Mouse (Mus musculus): ENCODE measurements around the gene Cry1. TPM values are rescaled to one million over a fixed set of nuclear protein-coding genes. Genes with fewer than 3 reads are reported as not detected.

Gene Cry1
- polyA plus RNA-seq, 2 experiments = 18.2 to 32.3 TPM

GRCm38 (mm10) chr10:85193321-85193720 lies 8.5 kb upstream of the Cry1 start:
- no peaks in the 10 kb centered on the region for H3K9me3 ChIP-seq (ENCODE audit: control insufficient read depth, low read length)
- DNase-seq (ENCODE audit: low spot score) (no peak), ATAC-seq (ENCODE audit: low FRiP score, low read depth) (no peak)
- H3K4me3 ChIP-seq (replicated peaks; ENCODE audit: low read length) = no peak overlapping the region
- no peaks in the 10 kb centered on the region for H3K4me1 ChIP-seq (ENCODE audit: control insufficient read depth, insufficient read depth, low read length)
- no peaks in the 10 kb centered on the region for H3K36me3 ChIP-seq (ENCODE audit: control insufficient read depth, insufficient read depth, low read length)
- 77% methylated on average over 3 of the region's 3 CpGs for WGBS
- no peaks in the 10 kb centered on the region for H3K27me3 ChIP-seq (ENCODE audit: control insufficient read depth, insufficient read depth, low read length)
- no peak overlapping the region for H3K27ac ChIP-seq (replicated peaks; ENCODE audit: low read depth, low read length)
- no peak for TF ChIP-seq POLR2A (IDR thresholded peaks at IDR 0.05; ENCODE audit: borderline replicate concordance, extremely low read depth, insufficient read depth, insufficient read length)
- H3K9ac ChIP-seq (ENCODE audit: low read depth, low read length, severe bottlenecking) = no peak overlapping the region
- no peak overlapping the region for H3K4me2 ChIP-seq (replicated peaks; ENCODE audit: low read depth, low read length, severe bottlenecking)

DNA sequence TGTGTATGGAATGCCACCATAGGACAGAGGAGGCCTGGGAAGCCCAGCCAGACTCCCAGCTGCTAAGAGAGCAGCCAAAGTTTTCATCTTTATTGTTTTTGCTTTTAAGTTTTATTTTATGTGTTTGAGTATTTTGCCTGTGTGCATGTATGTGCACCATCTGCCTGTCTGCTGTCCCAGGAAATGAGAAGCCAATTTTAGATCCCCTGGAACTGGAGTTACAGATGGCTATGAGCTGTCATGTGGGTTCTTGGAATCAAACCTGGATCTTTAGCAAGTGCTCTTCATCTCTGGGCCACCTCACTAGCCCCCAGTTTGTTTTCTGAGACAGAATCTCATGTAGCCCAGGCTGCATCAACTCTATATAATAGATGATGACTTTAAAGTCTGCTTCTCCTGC lies 5.8 kb upstream of the Cry1 start:
- ATAC-seq (ENCODE audit: low FRiP score, low read depth) (no peak), DNase-seq (ENCODE audit: low spot score) (no peak)
- H3K27me3 ChIP-seq (ENCODE audit: control insufficient read depth, insufficient read depth, low read length) = no peaks in the 10 kb centered on the region
- no peaks in the 10 kb centered on the region for H3K9me3 ChIP-seq (ENCODE audit: control insufficient read depth, low read length)
- H3K36me3 ChIP-seq (ENCODE audit: control insufficient read depth, insufficient read depth, low read length) = no peaks in the 10 kb centered on the region
- H3K27ac ChIP-seq (replicated peaks; ENCODE audit: low read depth, low read length) = no peak overlapping the region
- TF ChIP-seq POLR2A (IDR thresholded peaks at IDR 0.05; ENCODE audit: borderline replicate concordance, extremely low read depth, insufficient read depth, insufficient read length) = no peak
- no peak overlapping the region for H3K4me3 ChIP-seq (replicated peaks; ENCODE audit: low read length)
- H3K4me1 ChIP-seq (ENCODE audit: control insufficient read depth, insufficient read depth, low read length) = 0 out of 2 replicates have a peak, but pooled peaks cover 2% of the 10 kb centered on the region
- H3K4me2 ChIP-seq (replicated peaks; ENCODE audit: low read depth, low read length, severe bottlenecking) = no peak overlapping the region
- H3K9ac ChIP-seq (ENCODE audit: low read depth, low read length, severe bottlenecking) = no peak overlapping the region

GRCm38 (mm10) chr10:85189966-85190365 lies 5.1 kb upstream of the Cry1 start:
- 0 out of 2 replicates have a peak, but pooled peaks cover 2% of the 10 kb centered on the region for H3K4me1 ChIP-seq (ENCODE audit: control insufficient read depth, insufficient read depth, low read length)
- H3K9ac ChIP-seq (ENCODE audit: low read depth, low read length, severe bottlenecking) = no peak overlapping the region
- no peaks in the 10 kb centered on the region for H3K36me3 ChIP-seq (ENCODE audit: control insufficient read depth, insufficient read depth, low read length)
- no peak overlapping the region for H3K4me2 ChIP-seq (replicated peaks; ENCODE audit: low read depth, low read length, severe bottlenecking)
- no peak overlapping the region for H3K27ac ChIP-seq (replicated peaks; ENCODE audit: low read depth, low read length)
- TF ChIP-seq POLR2A (IDR thresholded peaks at IDR 0.05; ENCODE audit: borderline replicate concordance, extremely low read depth, insufficient read depth, insufficient read length) = no peak
- no peak for ATAC-seq (ENCODE audit: low FRiP score, low read depth)
- DNase-seq (ENCODE audit: low spot score) = no peak
- WGBS = 84% methylated on average over 5 of the region's 5 CpGs
- H3K4me3 ChIP-seq (replicated peaks; ENCODE audit: low read length) = no peak overlapping the region
- no peaks in the 10 kb centered on the region for H3K27me3 ChIP-seq (ENCODE audit: control insufficient read depth, insufficient read depth, low read length)
- no peaks in the 10 kb centered on the region for H3K9me3 ChIP-seq (ENCODE audit: control insufficient read depth, low read length)

- Histone ChIP-seq H3K4me1 (ENCODE audit: control insufficient read depth, insufficient read depth, low read length) (peaks cover 5% of the 10 kb centered on the region; the same call in 1 of the 2 replicates), H3K27me3 (ENCODE audit: control insufficient read depth, insufficient read depth, low read length) (no peaks in the 10 kb centered on the region), H3K9me3 (ENCODE audit: control insufficient read depth, low read length) (no peaks in the 10 kb centered on the region), H3K9ac (ENCODE audit: low read depth, low read length, severe bottlenecking) (no peak overlapping the region), H3K4me2 (replicated peaks; ENCODE audit: low read depth, low read length, severe bottlenecking) (no peak overlapping the region), H3K4me3 (replicated peaks; ENCODE audit: low read length) (no peak overlapping the region), H3K36me3 (ENCODE audit: control insufficient read depth, insufficient read depth, low read length) (no peaks in the 10 kb centered on the region), H3K27ac (replicated peaks; ENCODE audit: low read depth, low read length) (no peak overlapping the region)
- WGBS = 95% methylated on average over 2 of the region's 2 CpGs
- no peak for TF ChIP-seq POLR2A (IDR thresholded peaks at IDR 0.05; ENCODE audit: borderline replicate concordance, extremely low read depth, insufficient read depth, insufficient read length)
- no peak for ATAC-seq (ENCODE audit: low FRiP score, low read depth)
- no peak for DNase-seq (ENCODE audit: low spot score)
Observed at GRCm38 (mm10) chr10:85186499-85186794, 1.6 kb upstream of the Cry1 start.

GRCm38 (mm10) chr10:85185639-85186498 lies 1.0 kb upstream of the Cry1 start:
- no peak for DNase-seq (ENCODE audit: low spot score)
- WGBS = 24% methylated on average over 14 of the region's 14 CpGs
- no peaks in the 10 kb centered on the region for H3K9me3 ChIP-seq (ENCODE audit: control insufficient read depth, low read length)
- H3K4me3 ChIP-seq (replicated peaks; ENCODE audit: low read length) = peak overlapping the region; percentile 89
- H3K36me3 ChIP-seq (ENCODE audit: control insufficient read depth, insufficient read depth, low read length) = no peaks in the 10 kb centered on the region
- peak overlapping the region; percentile 88 for H3K27ac ChIP-seq (replicated peaks; ENCODE audit: low read depth, low read length)
- no peaks in the 10 kb centered on the region for H3K27me3 ChIP-seq (ENCODE audit: control insufficient read depth, insufficient read depth, low read length)
- ATAC-seq (ENCODE audit: low FRiP score, low read depth) = no peak
- peak overlapping the region; percentile 79 for H3K9ac ChIP-seq (ENCODE audit: low read depth, low read length, severe bottlenecking)
- peaks cover 5% of the 10 kb centered on the region; the same call in 1 of the 2 replicates for H3K4me1 ChIP-seq (ENCODE audit: control insufficient read depth, insufficient read depth, low read length)
- H3K4me2 ChIP-seq (replicated peaks; ENCODE audit: low read depth, low read length, severe bottlenecking) = peak overlapping the region; percentile 73
- no peak for TF ChIP-seq POLR2A (IDR thresholded peaks at IDR 0.05; ENCODE audit: borderline replicate concordance, extremely low read depth, insufficient read depth, insufficient read length)

Data from limb, embryonic 14.5 days (tissue).